Mouse (Mus musculus): ENCODE results near the gene Lsm10. TPM values are rescaled to one million over a fixed set of nuclear protein-coding genes. Genes with fewer than 3 reads are reported as not detected.

Lsm10 gene
- total RNA-seq (2014; rRNA removed; ENCODE audit: low replicate concordance) (30.9 and 186 TPM in 2 replicates), polyA plus RNA-seq (2015; fragmentation: Nextera tagmentation; extraction: Ambion mirVana) (41.7 and 43.1 TPM in 2 replicates)

GRCm38 (mm10) chr4:126096464-126097111 is at the start of gene Lsm10:
Lsm10 (plus strand) TSS chr4:126096623.
- Histone ChIP-seq H3K4me3 (ENCODE audit: low read depth, low read length) (peak within 1 kb of the TSS; percentile 61), H3K27me3 (ENCODE audit: control insufficient read depth, insufficient read depth, low read length) (no peaks in the 10 kb centered on the region), H3K4me2 (ENCODE audit: low read depth, low read length) (peak within 1 kb of the TSS; percentile 75), H3K9me3 (replicated peaks; ENCODE audit: control insufficient read depth, low read length) (no peaks in the 10 kb centered on the region), H3K4me1 (ENCODE audit: control insufficient read depth, insufficient read depth) (peaks cover 24% of the 10 kb centered on the region; the same call in 1 of the 2 replicates), H3K27ac (ENCODE audit: low read depth) (peak within 1 kb of the TSS; percentile 63), H3K36me3 (replicated peaks; ENCODE audit: control insufficient read depth, insufficient read depth, low read length) (peaks cover 10% of the 10 kb centered on the region; the same call in 1 of the 2 replicates), H3K9ac (replicated peaks; ENCODE audit: low read depth, low read length) (peak within 1 kb of the TSS; percentile 58)
- TF ChIP-seq EP300 (IDR thresholded peaks at IDR 0.05; ENCODE audit: low read depth) (no peak), CTCF (IDR thresholded peaks at IDR 0.05; ENCODE audit: low read depth) (no peak; the same call in 1 of the 2 replicates)
- peak; percentile 98 for ATAC-seq (ENCODE audit: insufficient read depth, low read depth)
- DNase-seq (ENCODE audit: low spot score), result peak; percentile 96
- 4% methylated on average over 36 of the region's 37 CpGs for WGBS

DNA sequence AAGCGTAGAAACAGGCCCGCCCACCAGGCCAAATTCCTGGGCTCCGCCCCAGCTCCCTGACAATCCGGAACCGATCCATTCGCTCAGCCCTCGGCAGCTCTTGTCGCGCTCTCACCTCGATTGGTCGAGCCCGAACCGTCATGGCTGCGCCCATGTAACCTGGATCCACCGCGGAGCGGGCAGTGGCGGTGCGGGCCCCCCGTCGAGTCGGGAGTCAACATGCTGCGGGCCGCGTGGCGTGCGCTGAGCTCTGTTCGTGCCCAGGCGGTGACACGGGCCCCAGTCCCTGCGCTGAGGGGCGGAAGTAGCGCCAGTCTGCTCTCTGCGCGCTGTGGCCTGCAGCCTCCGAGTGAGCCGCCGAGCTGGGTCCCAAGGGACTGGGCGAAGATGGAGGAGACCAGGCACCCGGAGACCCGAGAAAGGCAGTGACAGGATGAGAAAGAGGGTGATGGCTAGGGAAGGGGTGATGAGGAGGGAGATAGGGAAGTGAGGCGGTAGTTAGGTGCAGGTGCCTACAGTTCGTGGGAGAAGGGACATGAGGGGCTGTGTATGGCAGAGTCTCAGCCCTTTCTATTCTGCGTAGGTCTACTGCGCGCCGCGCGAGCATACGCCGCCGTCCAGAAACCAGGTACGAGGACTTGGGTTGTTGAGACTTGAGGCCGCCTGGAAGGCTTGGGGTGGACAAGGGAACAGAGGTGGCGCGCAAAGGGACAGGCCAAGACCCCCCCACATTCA is 49.4 kb upstream of the Lsm10 start, which contains the start of gene Mrps15:
Gene Mrps15 (plus strand): TSS at position 75 of the 735 bp plus-strand sequence.
- Histone ChIP-seq H3K36me3 (replicated peaks; ENCODE audit: control insufficient read depth, insufficient read depth, low read length) (peaks cover 28% of the 10 kb centered on the region), H3K27ac (ENCODE audit: low read depth) (peak within 1 kb of the TSS; percentile 59), H3K4me2 (ENCODE audit: low read depth, low read length) (peak within 1 kb of the TSS; percentile 88), H3K27me3 (ENCODE audit: control insufficient read depth, insufficient read depth, low read length) (no peaks in the 10 kb centered on the region), H3K4me3 (ENCODE audit: low read depth, low read length) (peak within 1 kb of the TSS; percentile 76), H3K9me3 (replicated peaks; ENCODE audit: control insufficient read depth, low read length) (no peaks in the 10 kb centered on the region), H3K9ac (replicated peaks; ENCODE audit: low read depth, low read length) (peak within 1 kb of the TSS; percentile 68), H3K4me1 (ENCODE audit: control insufficient read depth, insufficient read depth) (peaks cover 11% of the 10 kb centered on the region)
- WGBS, result under 1% methylated on average over 56 of the region's 56 CpGs
- DNase-seq (ENCODE audit: low spot score) (peak; percentile 91), ATAC-seq (ENCODE audit: insufficient read depth, low read depth) (peak; percentile 97)
- TF ChIP-seq EP300 (IDR thresholded peaks at IDR 0.05; ENCODE audit: low read depth) (no peak), CTCF (IDR thresholded peaks at IDR 0.05; ENCODE audit: low read depth) (no peak)

DNA sequence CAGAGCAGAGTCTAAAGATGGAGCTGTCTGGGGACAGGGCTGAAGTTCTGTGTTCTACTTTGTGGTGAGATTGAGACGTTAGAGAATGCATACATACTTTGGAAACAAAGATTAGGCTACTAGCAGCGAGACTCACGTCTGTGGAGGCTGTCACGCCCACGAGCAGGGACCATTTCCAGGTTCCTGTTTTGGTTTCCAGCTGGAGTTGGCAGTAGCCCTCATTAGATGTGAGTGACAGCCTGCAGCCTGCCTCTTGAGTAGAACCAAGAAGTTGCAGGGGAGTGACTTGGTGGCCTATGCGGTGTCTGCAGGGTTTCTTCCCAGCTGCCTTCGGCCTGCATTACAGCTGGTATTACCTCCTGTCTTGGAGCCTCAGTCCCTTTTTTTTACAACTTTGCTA is 44.8 kb upstream of the Lsm10 start:
- Histone ChIP-seq H3K27me3 (ENCODE audit: control insufficient read depth, insufficient read depth, low read length) (no peaks in the 10 kb centered on the region), H3K9ac (replicated peaks; ENCODE audit: low read depth, low read length) (no peak overlapping the region), H3K9me3 (replicated peaks; ENCODE audit: control insufficient read depth, low read length) (no peaks in the 10 kb centered on the region), H3K4me1 (ENCODE audit: control insufficient read depth, insufficient read depth) (peaks cover 11% of the 10 kb centered on the region), H3K4me2 (ENCODE audit: low read depth, low read length) (no peak overlapping the region), H3K27ac (ENCODE audit: low read depth) (no peak overlapping the region), H3K4me3 (ENCODE audit: low read depth, low read length) (no peak overlapping the region), H3K36me3 (replicated peaks; ENCODE audit: control insufficient read depth, insufficient read depth, low read length) (peaks cover 61% of the 10 kb centered on the region)
- no peak for DNase-seq (ENCODE audit: low spot score)
- WGBS, result 60% methylated on average over 7 of the region's 7 CpGs
- TF ChIP-seq EP300 (IDR thresholded peaks at IDR 0.05; ENCODE audit: low read depth), result no peak
- no peak for TF ChIP-seq CTCF (IDR thresholded peaks at IDR 0.05; ENCODE audit: low read depth)
- no peak for ATAC-seq (ENCODE audit: insufficient read depth, low read depth)

- peak overlapping the region; percentile 63 for H3K4me3 ChIP-seq (ENCODE audit: low read depth, low read length)
- H3K9ac ChIP-seq (replicated peaks; ENCODE audit: low read depth, low read length), result peak overlapping the region; percentile 52
- H3K4me1 ChIP-seq (ENCODE audit: control insufficient read depth, insufficient read depth), result peaks cover 4% of the 10 kb centered on the region; the same call in 1 of the 2 replicates
- H3K9me3 ChIP-seq (replicated peaks; ENCODE audit: control insufficient read depth, low read length), result no peaks in the 10 kb centered on the region
- 11% methylated on average over 19 of the region's 19 CpGs for WGBS
- H3K27me3 ChIP-seq (ENCODE audit: control insufficient read depth, insufficient read depth, low read length), result no peaks in the 10 kb centered on the region
- peaks cover 32% of the 10 kb centered on the region for H3K36me3 ChIP-seq (replicated peaks; ENCODE audit: control insufficient read depth, insufficient read depth, low read length)
- no peak for ATAC-seq (ENCODE audit: insufficient read depth, low read depth)
- H3K4me2 ChIP-seq (ENCODE audit: low read depth, low read length), result peak overlapping the region; percentile 83
- TF ChIP-seq EP300 (IDR thresholded peaks at IDR 0.05; ENCODE audit: low read depth) (no peak), CTCF (IDR thresholded peaks at IDR 0.05; ENCODE audit: low read depth) (no peak)
- no peak for DNase-seq (ENCODE audit: low spot score)
- H3K27ac ChIP-seq (ENCODE audit: low read depth), result no peak overlapping the region
Observed at GRCm38 (mm10) chr4:126057207-126058133, 39.0 kb upstream of the Lsm10 start.
